Mouse (Mus musculus): ENCODE measurements around the gene Impg1. TPM values are rescaled to one million over a fixed set of nuclear protein-coding genes. Genes with fewer than 3 reads are reported as not detected.

Impg1 gene
- total RNA-seq, 2 experiments from 2014 or later: not detected

GRCm38 (mm10) chr9:80296086-80296485 lies 169.2 kb downstream of the Impg1 start:
- intact Hi-C loops (cut with DNase I): no loop called here

GRCm38 (mm10) chr9:80293056-80293584 lies 172.2 kb downstream of the Impg1 start:
- DNase-seq (ENCODE audit: low spot score): no peak
- intact Hi-C loops (cut with DNase I): no loop called here

More at GRCm38 (mm10) chr9:80296086-80296485, 169.2 kb downstream of the Impg1 start:
- no peak for DNase-seq (ENCODE audit: low spot score)

- DNase-seq (ENCODE audit: low spot score): no peak
- intact Hi-C loops (cut with DNase I): no loop called here
Measured at GRCm38 (mm10) chr9:80286845-80287244, 178.4 kb downstream of the Impg1 start.

GRCm38 (mm10) chr9:80284539-80285174 lies 180.6 kb downstream of the Impg1 start:
- DNase-seq (ENCODE audit: low spot score): no peak
- intact Hi-C loops (cut with DNase I): no loop called here

GRCm38 (mm10) chr9:80282426-80282825 lies 182.9 kb downstream of the Impg1 start:
- intact Hi-C loops (cut with DNase I): no loop called here
- no peak for DNase-seq (ENCODE audit: low spot score)

GRCm38 (mm10) chr9:80280724-80281123 lies 184.6 kb downstream of the Impg1 start:
- no peak for DNase-seq (ENCODE audit: low spot score)

GRCm38 (mm10) chr9:80277770-80278169 lies 187.5 kb downstream of the Impg1 start:
- DNase-seq (ENCODE audit: low spot score): no peak
- intact Hi-C loops (cut with DNase I): no loop called here

More at GRCm38 (mm10) chr9:80280724-80281123, 184.6 kb downstream of the Impg1 start:
- intact Hi-C loops (cut with DNase I): no loop called here

- DNase-seq (ENCODE audit: low spot score): no peak
- intact Hi-C loops (cut with DNase I): no loop called here
Measured at GRCm38 (mm10) chr9:80277157-80277556, 188.1 kb downstream of the Impg1 start.

- no peak for DNase-seq (ENCODE audit: low spot score)
- intact Hi-C loops (cut with DNase I): no loop called here
Measured at GRCm38 (mm10) chr9:80275772-80276134, 189.5 kb downstream of the Impg1 start.

- intact Hi-C loops (cut with DNase I): no loop called here
- DNase-seq (ENCODE audit: low spot score): no peak
Measured at GRCm38 (mm10) chr9:80275053-80275771, 190.1 kb downstream of the Impg1 start.

- intact Hi-C loops (cut with DNase I): no loop called here
- no peak for DNase-seq (ENCODE audit: low spot score)
Measured at GRCm38 (mm10) chr9:80272951-80273350, 192.3 kb downstream of the Impg1 start.

GRCm38 (mm10) chr9:80269596-80269995 lies 195.7 kb downstream of the Impg1 start:
- intact Hi-C loops (cut with DNase I): no loop called here
- no peak for DNase-seq (ENCODE audit: low spot score)

GRCm38 (mm10) chr9:80266507-80266906 lies 198.8 kb downstream of the Impg1 start:
- intact Hi-C loops (cut with DNase I): no loop called here
- DNase-seq (ENCODE audit: low spot score): no peak

GRCm38 (mm10) chr9:80266086-80266485 lies 199.2 kb downstream of the Impg1 start:
- DNase-seq (ENCODE audit: low spot score): no peak
- intact Hi-C loops (cut with DNase I): no loop called here

Measured in heart, postnatal 25 days (tissue).